Mouse (Mus musculus) heart, adult 9 months (tissue): ENCODE data around the gene LTO1.

Source experiments
- DNase-seq, 2 experiments: peaks; one replicate each; pipeline ENCODE4 v3.0.0; 2022; ENCODE audit warnings: low spot score in 2 of 2

Gene LTO1

GRCm38 (mm10) chr7:144908705-144909104 is 6.2 kb upstream of the LTO1 start:
- DNase-seq = no peak

DNA sequence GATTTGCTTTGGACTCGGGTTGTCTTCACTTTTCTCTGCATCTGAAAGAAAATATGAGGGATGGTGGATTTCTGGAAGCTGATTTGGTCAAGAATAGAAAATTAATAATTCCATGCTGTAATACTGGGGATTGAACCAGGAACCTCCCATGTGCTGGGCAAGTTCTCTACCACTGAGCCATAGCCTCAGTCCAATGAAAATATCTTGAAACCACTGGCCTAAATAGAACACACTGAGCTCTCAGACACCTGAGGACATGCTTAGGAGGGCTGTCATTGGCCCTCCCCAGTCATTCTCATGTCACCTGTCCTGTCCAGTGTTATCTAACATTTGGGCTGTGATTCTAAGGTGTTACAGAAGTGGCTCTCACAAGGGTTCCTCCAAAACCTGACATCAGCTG is 3.8 kb upstream of the LTO1 start:
- no peak for DNase-seq

- DNase-seq = no peak
These were observed 2.0 kb upstream of the LTO1 start for GRCm38 (mm10) chr7:144912897-144913296.

- no peak for DNase-seq
These were observed 478 bp upstream of the LTO1 start for GRCm38 (mm10) chr7:144914296-144914947.

DNA sequence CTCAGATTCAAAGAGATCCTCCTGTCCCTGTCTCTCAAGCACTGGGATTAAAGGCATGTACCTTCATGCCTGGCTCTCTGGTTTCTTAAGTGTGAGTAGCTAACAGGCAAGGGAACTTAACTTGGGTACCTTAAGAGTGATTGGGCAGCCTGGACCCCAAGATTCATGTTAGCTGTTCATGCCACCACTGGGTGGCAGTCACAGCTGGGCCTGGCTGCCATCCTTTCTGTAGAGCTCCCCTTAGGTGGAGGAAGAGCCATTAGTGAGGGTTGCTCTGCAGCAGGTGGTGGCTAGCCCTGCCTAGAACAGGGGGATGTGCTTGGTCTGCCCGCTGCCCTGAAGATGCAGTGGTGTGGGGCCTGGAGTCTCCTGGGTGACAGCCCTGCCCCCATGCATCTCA is 3.9 kb downstream of the LTO1 start:
- no peak for DNase-seq

- peak; percentile 63 to 67 for DNase-seq
These were observed 12.7 kb downstream of the LTO1 start for GRCm38 (mm10) chr7:144927591-144927990.

GRCm38 (mm10) chr7:144928009-144928888 is 13.3 kb downstream of the LTO1 start:
- DNase-seq = no peak

DNA sequence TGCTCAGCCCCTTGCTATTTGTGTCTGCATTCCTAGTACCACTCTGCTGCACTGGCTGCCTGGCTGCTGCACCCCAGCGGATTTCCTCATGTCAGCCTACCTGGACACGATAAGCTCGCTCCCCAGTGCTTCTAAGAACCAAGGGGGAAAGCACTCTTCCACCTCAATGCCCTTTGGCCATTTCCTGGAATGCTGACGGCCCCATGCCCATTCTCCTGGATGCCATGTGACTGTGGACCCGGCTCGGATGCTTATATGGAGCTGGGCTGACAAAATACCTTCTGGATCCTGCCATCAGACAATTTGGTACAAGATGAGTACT is 13.9 kb downstream of the LTO1 start:
- no peak for DNase-seq

- DNase-seq = no peak
These were observed 14.6 kb downstream of the LTO1 start for GRCm38 (mm10) chr7:144929506-144929905.

GRCm38 (mm10) chr7:144929931-144930330 is 15.0 kb downstream of the LTO1 start:
- no peak for DNase-seq

DNA sequence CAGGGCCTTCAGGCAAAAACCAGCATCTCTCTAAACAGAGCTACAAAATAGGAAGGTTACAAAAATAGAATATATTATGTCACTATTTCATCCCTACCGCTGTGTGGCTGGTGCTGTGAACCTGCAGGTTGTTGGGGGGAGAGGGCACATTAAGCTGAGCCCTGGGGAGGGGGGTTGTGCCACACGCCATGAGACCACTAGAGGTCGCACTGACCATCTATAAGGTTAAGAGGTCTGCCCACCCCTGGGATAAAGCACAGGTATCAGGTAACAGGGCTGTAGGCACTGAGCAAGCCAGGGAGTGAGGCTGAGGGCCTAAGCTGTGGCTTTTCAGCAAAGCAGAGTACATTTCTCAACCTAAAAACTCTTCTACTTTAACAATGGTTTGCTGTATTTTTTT is 16.9 kb downstream of the LTO1 start:
- DNase-seq = no peak

GRCm38 (mm10) chr7:144932389-144932937 is 17.6 kb downstream of the LTO1 start:
- no peak for DNase-seq

GRCm38 (mm10) chr7:144933336-144933735 is 18.4 kb downstream of the LTO1 start:
- peak in 1 of 2 experiments; percentile 55 for DNase-seq

DNA sequence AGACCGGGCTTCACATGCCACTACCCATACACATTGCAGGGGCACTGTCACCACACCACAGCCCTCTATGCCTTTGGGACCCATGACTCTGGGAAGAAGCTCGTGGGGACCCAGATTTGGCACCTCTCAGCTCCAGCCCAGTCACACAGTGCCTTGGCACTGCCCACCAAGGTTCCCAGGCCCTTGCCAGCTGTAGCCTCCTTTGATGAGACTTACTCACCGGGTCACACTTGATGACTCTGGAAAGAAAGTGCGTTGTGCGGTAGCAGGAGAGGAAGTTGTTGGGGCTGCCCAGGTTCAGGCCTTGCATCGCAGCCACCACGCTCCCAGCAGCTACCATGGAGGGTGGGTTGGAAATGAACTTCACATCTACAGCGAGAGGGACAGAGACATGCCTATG is 18.9 kb downstream of the LTO1 start:
- no peak for DNase-seq

GRCm38 (mm10) chr7:144934901-144935300 is 20.0 kb downstream of the LTO1 start:
- no peak for DNase-seq

- DNase-seq = no peak
These were observed 20.7 kb downstream of the LTO1 start for GRCm38 (mm10) chr7:144935563-144935962.

DNA sequence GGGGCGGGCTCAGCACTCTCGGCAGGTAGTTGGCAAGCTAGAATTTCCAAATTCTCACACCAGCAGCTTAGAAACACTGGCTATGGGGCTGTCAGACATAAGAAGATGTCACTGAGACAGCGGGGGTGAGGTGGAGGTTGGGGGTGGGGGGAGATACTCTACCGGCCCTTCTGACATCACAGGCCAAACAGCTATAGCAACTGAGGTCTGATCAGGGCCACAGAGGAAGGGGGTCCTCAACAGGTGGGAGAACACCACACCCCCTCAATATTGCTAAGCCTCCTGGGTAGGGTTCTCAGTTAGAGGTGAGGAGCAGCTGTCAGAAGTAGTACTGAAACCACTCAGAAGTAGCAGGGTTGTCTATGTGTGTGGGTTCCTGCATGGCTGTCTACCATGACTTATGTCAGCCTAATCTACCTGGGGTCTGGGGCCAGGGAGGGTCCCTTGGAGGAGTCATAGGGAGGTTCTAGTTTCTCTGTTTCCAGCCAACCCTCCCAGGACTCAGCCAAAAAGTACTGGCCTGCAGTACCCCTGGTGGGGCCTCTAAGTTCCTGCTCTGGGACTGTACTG is 21.5 kb downstream of the LTO1 start:
- no peak for DNase-seq

DNA sequence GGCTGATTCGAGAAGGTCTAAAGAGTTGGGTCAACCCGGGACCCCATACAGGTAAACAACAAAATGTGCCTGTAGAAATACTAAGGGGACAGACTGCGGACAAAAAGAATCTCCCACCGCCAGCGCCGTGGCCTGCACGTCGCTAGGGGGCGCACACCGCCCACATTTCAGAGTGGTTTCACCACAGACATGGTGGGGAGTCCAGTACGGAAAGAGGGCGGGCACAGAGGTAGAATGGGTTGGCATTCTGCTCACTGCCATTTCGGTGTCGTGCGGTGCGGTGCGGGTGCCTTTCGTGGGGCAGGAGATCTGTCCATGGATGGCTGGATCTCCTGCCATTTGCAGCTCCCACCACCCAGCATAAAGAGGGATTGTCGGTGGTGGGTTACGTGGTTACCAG is 22.6 kb downstream of the LTO1 start:
- DNase-seq = peak; percentile 82 to 89

DNA sequence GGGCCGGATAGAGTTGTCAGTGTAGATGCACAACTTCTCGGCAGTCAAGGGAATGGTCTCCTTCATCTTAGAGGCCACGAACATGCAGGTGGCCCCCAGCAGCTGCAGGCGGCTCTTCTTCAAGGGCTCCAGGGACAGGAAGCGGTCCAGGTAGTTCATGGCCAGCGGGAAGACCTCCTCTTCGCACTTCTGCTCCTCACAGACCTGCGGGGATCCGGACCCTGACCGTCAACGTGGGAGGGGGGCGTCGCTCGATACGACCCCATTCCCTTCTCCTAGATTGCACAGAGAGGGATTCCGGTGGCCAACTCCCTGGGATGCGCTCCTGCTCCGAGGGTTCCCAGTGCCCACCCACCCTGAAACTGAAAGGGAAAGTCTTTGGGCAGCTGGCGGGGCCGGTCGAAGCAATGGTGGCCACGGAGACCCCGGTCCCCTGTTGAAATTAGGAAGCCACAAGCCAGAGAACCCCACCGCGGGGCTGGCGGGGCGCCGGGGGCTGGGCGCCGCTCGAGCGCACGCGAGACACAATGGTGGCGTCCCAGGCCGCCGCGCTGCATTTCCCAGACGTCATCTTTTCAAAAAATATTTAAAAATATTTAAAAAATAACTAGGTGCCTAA is 23.1 kb downstream of the LTO1 start:
- DNase-seq = no peak

GRCm38 (mm10) chr7:144938661-144939343 is 23.9 kb downstream of the LTO1 start:
- DNase-seq = no peak

DNA sequence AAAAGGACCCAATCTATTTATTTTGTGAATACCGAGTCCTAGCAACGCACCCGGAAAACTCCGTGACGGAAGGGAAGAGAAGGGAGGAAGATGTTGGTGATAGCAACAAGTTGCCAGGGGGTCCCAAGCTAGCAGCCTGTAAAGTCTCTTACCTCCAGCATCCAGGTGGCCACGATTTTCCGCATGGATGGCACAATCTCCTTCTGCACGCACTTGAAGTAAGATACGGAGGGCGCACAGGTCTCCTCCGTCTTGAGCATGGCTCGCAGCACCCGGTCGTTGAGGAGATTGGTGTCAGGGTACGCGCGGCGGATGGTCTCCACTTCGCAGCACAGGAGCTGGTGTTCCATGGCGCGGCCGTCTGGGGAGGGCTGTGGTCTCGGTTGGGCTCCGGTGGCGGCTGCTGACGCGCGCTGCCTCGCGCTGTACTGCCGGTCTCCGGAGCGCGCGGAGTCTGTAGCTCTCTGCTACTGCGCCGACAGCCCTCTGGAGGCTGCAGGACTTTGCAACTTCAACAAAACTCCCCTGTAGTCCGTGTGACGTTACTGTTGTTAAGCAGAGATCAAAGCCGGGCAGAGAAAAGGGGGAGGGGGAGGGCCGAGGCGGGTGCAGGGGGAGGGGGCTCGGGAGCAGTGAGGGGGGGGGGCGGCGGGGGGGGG is 24.6 kb downstream of the LTO1 start, which contains the start of gene Ccnd1:
TSS of gene Ccnd1 (minus strand) at position 582 of the 659 bp plus-strand sequence.
- DNase-seq = peak; percentile 73 to 80
